ENCODE assay signal across 18 mouse cellular contexts in genomic region chr5:91692292-91692691, GRCm38 (mm10).
DNase-seq lines count a peak whose midpoint lies in the region; ATAC-seq lines count a peak whose summit lies in the region.
"Had no signal": no experiment of that assay in that cellular context is flagged by ENCODE, and none has a peak within 500 bp of the region (broad histone marks: within the 10 kb centered on the region; RNA-seq: fewer than 3 reads in every experiment).

No protein-coding gene starts in this region.

- 22% methylated on average over 6 of the region's 6 CpGs for WGBS in limb, embryonic 11.5 days
- 25% methylated on average over 6 of the region's 6 CpGs for WGBS in limb, embryonic 10.5 days
- WGBS in embryonic facial prominence, embryonic 10.5 days: 17% methylated on average over 6 of the region's 6 CpGs
- WGBS in midbrain, embryonic 12.5 days: 13% methylated on average over 6 of the region's 6 CpGs
- 40% methylated on average over 6 of the region's 6 CpGs for WGBS in intestine, embryonic 15.5 days

- no peaks in the 10 kb centered on the region for H3K27me3 ChIP-seq in limb, embryonic 11.5 days (ENCODE audit: control insufficient read depth, insufficient read depth, low read length)
- no peaks in the 10 kb centered on the region for H3K27me3 ChIP-seq in limb, embryonic 10.5 days (ENCODE audit: low read depth, poor library complexity, severe bottlenecking)
- H3K27me3 ChIP-seq in embryonic facial prominence, embryonic 10.5 days (replicated peaks; ENCODE audit: low read depth, poor library complexity, severe bottlenecking): no peaks in the 10 kb centered on the region
- no peaks in the 10 kb centered on the region for H3K27me3 ChIP-seq in midbrain, embryonic 12.5 days
- no peaks in the 10 kb centered on the region for H3K27me3 ChIP-seq in intestine, embryonic 15.5 days (replicated peaks)
- H3K27me3 ChIP-seq: embryonic facial prominence, embryonic 13.5 days; liver, embryonic 12.5 days; neural tube, embryonic 13.5 days had no signal

- H3K9me3 ChIP-seq in limb, embryonic 11.5 days (ENCODE audit: control insufficient read depth, low read length): no peaks in the 10 kb centered on the region; the same call in 1 of the 2 replicates
- no peaks in the 10 kb centered on the region for H3K9me3 ChIP-seq in limb, embryonic 10.5 days (replicated peaks)
- no peaks in the 10 kb centered on the region for H3K9me3 ChIP-seq in embryonic facial prominence, embryonic 10.5 days
- no peaks in the 10 kb centered on the region for H3K9me3 ChIP-seq in midbrain, embryonic 12.5 days
- no peaks in the 10 kb centered on the region for H3K9me3 ChIP-seq in intestine, embryonic 15.5 days
- H3K9me3 ChIP-seq: embryonic facial prominence, embryonic 13.5 days; hindbrain, embryonic 10.5 days; liver, embryonic 12.5 days; neural tube, embryonic 13.5 days had no signal

- no peak overlapping the region for H3K27ac ChIP-seq in limb, embryonic 11.5 days (replicated peaks; ENCODE audit: low read depth, low read length)
- H3K27ac ChIP-seq in limb, embryonic 10.5 days: no peak overlapping the region
- no peak overlapping the region for H3K27ac ChIP-seq in embryonic facial prominence, embryonic 10.5 days (replicated peaks)
- H3K27ac ChIP-seq in midbrain, embryonic 12.5 days (replicated peaks): no peak overlapping the region
- H3K27ac ChIP-seq in intestine, embryonic 15.5 days: no peak overlapping the region
- H3K27ac ChIP-seq: embryonic facial prominence, embryonic 13.5 days; hindbrain, embryonic 10.5 days; kidney, postnatal 0 days; liver, embryonic 12.5 days; macrophage; neural tube, embryonic 13.5 days had no signal

- no peak overlapping the region for H3K4me3 ChIP-seq in limb, embryonic 11.5 days (ENCODE audit: low read depth, low read length)
- H3K4me3 ChIP-seq in limb, embryonic 10.5 days: no peak overlapping the region
- no peak overlapping the region for H3K4me3 ChIP-seq in embryonic facial prominence, embryonic 10.5 days
- H3K4me3 ChIP-seq in midbrain, embryonic 12.5 days: no peak overlapping the region
- H3K4me3 ChIP-seq in intestine, embryonic 15.5 days (replicated peaks): no peak overlapping the region
- H3K4me3 ChIP-seq: embryonic facial prominence, embryonic 13.5 days; hindbrain, embryonic 10.5 days; liver, embryonic 12.5 days; neural tube, embryonic 13.5 days had no signal

- H3K36me3 ChIP-seq in limb, embryonic 11.5 days (ENCODE audit: control insufficient read depth, insufficient read depth, low read length): no peaks in the 10 kb centered on the region
- no peaks in the 10 kb centered on the region for H3K36me3 ChIP-seq in limb, embryonic 10.5 days
- no peaks in the 10 kb centered on the region for H3K36me3 ChIP-seq in embryonic facial prominence, embryonic 10.5 days (replicated peaks)
- H3K36me3 ChIP-seq in midbrain, embryonic 12.5 days: no peaks in the 10 kb centered on the region
- H3K36me3 ChIP-seq in intestine, embryonic 15.5 days: no peaks in the 10 kb centered on the region
- H3K36me3 ChIP-seq: embryonic facial prominence, embryonic 13.5 days; hindbrain, embryonic 10.5 days; liver, embryonic 12.5 days; neural tube, embryonic 13.5 days had no signal

- H3K4me1 ChIP-seq in limb, embryonic 11.5 days (ENCODE audit: control insufficient read depth, insufficient read depth, low read length): peaks cover 4% of the 10 kb centered on the region
- H3K4me1 ChIP-seq in limb, embryonic 10.5 days: peaks cover 25% of the 10 kb centered on the region
- peaks cover 31% of the 10 kb centered on the region for H3K4me1 ChIP-seq in embryonic facial prominence, embryonic 10.5 days
- no peaks in the 10 kb centered on the region for H3K4me1 ChIP-seq in midbrain, embryonic 12.5 days
- H3K4me1 ChIP-seq in intestine, embryonic 15.5 days (replicated peaks): no peaks in the 10 kb centered on the region
- H3K4me1 ChIP-seq: embryonic facial prominence, embryonic 13.5 days; liver, embryonic 12.5 days had no signal

- DNase-seq in limb, embryonic 11.5 days (ENCODE audit: low spot score): peak; percentile 41
- DNase-seq in limb, embryonic 10.5 days (ENCODE audit: low spot score): no peak
- peak; percentile 39 for DNase-seq in embryonic facial prominence, embryonic 10.5 days (ENCODE audit: low spot score)
- peak; percentile 26 for DNase-seq in yolk sac, embryonic 10.5 days (ENCODE audit: low spot score)
- DNase-seq in left cerebral cortex, adult 11 months (ENCODE audit: low spot score): no peak
- DNase-seq in thymus, postnatal 0 days (ENCODE audit: low spot score): no peak
- DNase-seq: gastrocnemius, postnatal 25 days; lung, embryonic 14.5 days; thymus, postnatal 36 days had no signal

- no peak overlapping the region for H3K4me2 ChIP-seq in limb, embryonic 11.5 days (ENCODE audit: low read depth, severe bottlenecking)
- H3K4me2 ChIP-seq in midbrain, embryonic 12.5 days (replicated peaks): no peak overlapping the region
- H3K4me2 ChIP-seq in intestine, embryonic 15.5 days (replicated peaks): no peak overlapping the region
- H3K4me2 ChIP-seq: embryonic facial prominence, embryonic 13.5 days; liver, embryonic 12.5 days; lung, embryonic 14.5 days; neural tube, embryonic 13.5 days had no signal

- ATAC-seq in limb, embryonic 11.5 days (ENCODE audit: insufficient number of reproducible peaks, low FRiP score, low TSS enrichment, low read depth): no peak
- ATAC-seq in midbrain, embryonic 12.5 days (ENCODE audit: low FRiP score, low read depth): peak; percentile 27; the same call in 1 of the 2 replicates
- no peak for ATAC-seq in intestine, embryonic 15.5 days
- ATAC-seq: intestine, embryonic 16.5 days; liver, embryonic 12.5 days had no signal

- no peak overlapping the region for H3K9ac ChIP-seq in limb, embryonic 11.5 days (ENCODE audit: low read length)
- H3K9ac ChIP-seq in midbrain, embryonic 12.5 days (replicated peaks): no peak overlapping the region
- no peak overlapping the region for H3K9ac ChIP-seq in intestine, embryonic 15.5 days
- H3K9ac ChIP-seq: embryonic facial prominence, embryonic 13.5 days; liver, embryonic 12.5 days; lung, embryonic 14.5 days; neural tube, embryonic 13.5 days had no signal

Comparison
In these comparisons a context has a peak if more than half of its experiments do, and no peak if none do; other contexts are left out.
1. DNase-seq: peak in limb, embryonic 11.5 days (single experiment), embryonic facial prominence, embryonic 10.5 days (single experiment) and yolk sac, embryonic 10.5 days (single experiment); none in limb, embryonic 10.5 days (single experiment), left cerebral cortex, adult 11 months (single experiment) and thymus, postnatal 0 days (single experiment).